Comparison of ENCODE assay signal across 9 mouse cellular contexts in the genomic region with DNA sequence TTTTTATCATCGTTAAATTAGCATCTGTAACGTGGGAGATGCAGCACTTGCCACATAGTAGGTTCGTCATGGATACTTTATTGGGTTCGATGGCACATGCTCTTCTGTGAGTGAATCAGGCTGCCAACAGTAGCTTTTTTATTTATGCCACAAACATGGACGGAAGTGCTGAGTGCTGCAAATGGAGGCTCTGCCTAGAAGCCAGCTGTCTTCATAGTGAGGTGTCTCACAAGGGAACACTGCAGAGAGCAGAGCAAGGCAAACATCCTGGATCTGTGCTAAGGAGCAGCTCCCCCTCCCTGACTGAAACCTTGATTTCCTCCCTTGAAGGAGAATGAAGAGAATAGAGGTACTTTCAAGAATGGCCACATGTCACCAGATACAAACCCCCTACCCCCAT.
DNase-seq lines count a peak whose midpoint lies in the region; ATAC-seq and TF ChIP-seq lines count a peak whose summit lies in the region.
"Had no signal": no experiment of that assay in that cellular context is flagged by ENCODE, and none has a peak within 500 bp of the region (broad histone marks: within the 10 kb centered on the region; RNA-seq: fewer than 3 reads in every experiment).

No protein-coding gene starts in this region.

- 33% methylated on average over 5 of the region's 5 CpGs for WGBS in lung, embryonic 14.5 days
- WGBS in hindbrain, embryonic 16.5 days: 56% methylated on average over 5 of the region's 5 CpGs
- 58% methylated on average over 5 of the region's 5 CpGs for WGBS in midbrain, postnatal 0 days

- H3K4me1 ChIP-seq in lung, embryonic 14.5 days (ENCODE audit: insufficient read depth): peaks cover 31% of the 10 kb centered on the region
- peaks cover 2% of the 10 kb centered on the region for H3K4me1 ChIP-seq in hindbrain, embryonic 16.5 days (ENCODE audit: control insufficient read depth, insufficient read depth, low read depth, low read length)
- H3K4me1 ChIP-seq in midbrain, postnatal 0 days (ENCODE audit: insufficient read depth, low read length): no peaks in the 10 kb centered on the region; the same call in 1 of the 2 replicates
- H3K4me1 ChIP-seq: megakaryocyte, embryonic 14.5 days had no signal

- TF ChIP-seq CTCF in lung, embryonic 14.5 days (IDR thresholded peaks at IDR 0.05; ENCODE audit: low read depth): no peak
- TF ChIP-seq CTCF in midbrain, postnatal 0 days (IDR thresholded peaks at IDR 0.05): no peak

- no peak overlapping the region for H3K4me3 ChIP-seq in lung, embryonic 14.5 days (ENCODE audit: low read depth, low read length)
- no peak overlapping the region for H3K4me3 ChIP-seq in hindbrain, embryonic 16.5 days (ENCODE audit: low read length)
- H3K4me3 ChIP-seq in midbrain, postnatal 0 days (ENCODE audit: low read depth, low read length): no peak overlapping the region
- H3K4me3 ChIP-seq: megakaryocyte, embryonic 14.5 days had no signal

- H3K9ac ChIP-seq in lung, embryonic 14.5 days: no peak overlapping the region
- H3K9ac ChIP-seq in hindbrain, embryonic 16.5 days (ENCODE audit: low read depth, low read length): no peak overlapping the region
- no peak overlapping the region for H3K9ac ChIP-seq in midbrain, postnatal 0 days (replicated peaks; ENCODE audit: low read length, poor library complexity, severe bottlenecking)

- H3K36me3 ChIP-seq in lung, embryonic 14.5 days (ENCODE audit: insufficient read depth): no peaks in the 10 kb centered on the region
- no peaks in the 10 kb centered on the region for H3K36me3 ChIP-seq in hindbrain, embryonic 16.5 days (ENCODE audit: control insufficient read depth, insufficient read depth, low read length)
- no peaks in the 10 kb centered on the region for H3K36me3 ChIP-seq in midbrain, postnatal 0 days (ENCODE audit: insufficient read depth, low read length)

- H3K27ac ChIP-seq in lung, embryonic 14.5 days (ENCODE audit: low read depth): peak overlapping the region; percentile 66; the same call in 1 of the 2 replicates
- H3K27ac ChIP-seq in hindbrain, embryonic 16.5 days (ENCODE audit: low read depth, low read length): no peak overlapping the region
- H3K27ac ChIP-seq in midbrain, postnatal 0 days (ENCODE audit: low read depth, low read length): no peak overlapping the region

- peak; percentile 81 for ATAC-seq in lung, embryonic 14.5 days (ENCODE audit: insufficient read depth)
- ATAC-seq in hindbrain, embryonic 16.5 days: peak; percentile 64
- ATAC-seq in midbrain, postnatal 0 days (ENCODE audit: low FRiP score): peak; percentile 27; the same call in 1 of the 2 replicates

- no peaks in the 10 kb centered on the region for H3K9me3 ChIP-seq in lung, embryonic 14.5 days (ENCODE audit: low read depth, low read length)
- no peaks in the 10 kb centered on the region for H3K9me3 ChIP-seq in hindbrain, embryonic 16.5 days (ENCODE audit: control insufficient read depth, low read length)
- H3K9me3 ChIP-seq in midbrain, postnatal 0 days (ENCODE audit: low read length): no peaks in the 10 kb centered on the region
- H3K9me3 ChIP-seq: megakaryocyte, embryonic 14.5 days had no signal

- no peaks in the 10 kb centered on the region for H3K27me3 ChIP-seq in lung, embryonic 14.5 days (ENCODE audit: insufficient read depth, low read length)
- no peaks in the 10 kb centered on the region for H3K27me3 ChIP-seq in hindbrain, embryonic 16.5 days (replicated peaks; ENCODE audit: control insufficient read depth, insufficient read depth, low read length)
- no peaks in the 10 kb centered on the region for H3K27me3 ChIP-seq in midbrain, postnatal 0 days (ENCODE audit: insufficient read depth, low read length)
- H3K27me3 ChIP-seq: megakaryocyte, embryonic 14.5 days had no signal

- peak; percentile 33 for DNase-seq in embryo, embryonic 10.5 days (ENCODE audit: low spot score)
- DNase-seq in embryo, embryonic 11 days: no peak
- peak; percentile 64 for DNase-seq in lung, embryonic 14.5 days
- no peak for DNase-seq in lung, adult 18-20 months
- DNase-seq in midbrain, postnatal 0 days (ENCODE audit: low spot score): peak; percentile 12
- no peak for DNase-seq in adrenal gland, postnatal 14 days
- no peak for DNase-seq in thymus, postnatal 10 days (ENCODE audit: low spot score in 2 of 2)

- H3K4me2 ChIP-seq in lung, embryonic 14.5 days: peak overlapping the region; percentile 19; the same call in 1 of the 2 replicates
- no peak overlapping the region for H3K4me2 ChIP-seq in hindbrain, embryonic 16.5 days (ENCODE audit: low read length)
- no peak overlapping the region for H3K4me2 ChIP-seq in midbrain, postnatal 0 days (ENCODE audit: low read depth, low read length, poor library complexity, severe bottlenecking)

Comparison
In these comparisons a context has a peak if more than half of its experiments do, and no peak if none do; other contexts are left out.
1. DNase-seq: peak in embryo, embryonic 10.5 days (single experiment), lung, embryonic 14.5 days (single experiment) and midbrain, postnatal 0 days (single experiment); none in embryo, embryonic 11 days (single experiment), lung, adult 18-20 months (0 of 2), adrenal gland, postnatal 14 days (single experiment) and thymus, postnatal 10 days (0 of 2).
2. ATAC-seq: peak in every context shown above with its lines; median percentile 81 in lung, embryonic 14.5 days; 64 in hindbrain, embryonic 16.5 days; 27 in midbrain, postnatal 0 days.